Mouse (Mus musculus) brain, embryonic 18.5 days (tissue): Measurements from ENCODE around the gene Tmem102.

Experiments used
- DNase-seq: peaks from one replicate; pipeline ENCODE4 v3.0.0-alpha.2; 2012; ENCODE audit warnings: low read depth, low spot score

Tmem102 gene

GRCm38 (mm10) chr11:69804972-69805909 is at the start of gene Tmem102:
Tmem102 (minus strand) TSS chr11:69805624.
- DNase-seq, result no peak

- no peak for DNase-seq
Observed at GRCm38 (mm10) chr11:69854680-69855079, 49.3 kb upstream of the Tmem102 start.

- no peak for DNase-seq
Observed at GRCm38 (mm10) chr11:69853994-69854393, 48.6 kb upstream of the Tmem102 start.

- no peak for DNase-seq
Observed at GRCm38 (mm10) chr11:69850754-69851153, 45.3 kb upstream of the Tmem102 start.

- DNase-seq, result no peak
Observed at GRCm38 (mm10) chr11:69849884-69850283, 44.5 kb upstream of the Tmem102 start.

- no peak for DNase-seq
Observed at GRCm38 (mm10) chr11:69849128-69849527, 43.7 kb upstream of the Tmem102 start.

- DNase-seq, result no peak
Observed at GRCm38 (mm10) chr11:69848021-69848420, 42.6 kb upstream of the Tmem102 start.

GRCm38 (mm10) chr11:69846738-69847688 is 41.6 kb upstream of the Tmem102 start:
- no peak for DNase-seq

GRCm38 (mm10) chr11:69846198-69846680 is 40.8 kb upstream of the Tmem102 start, which contains the start of gene Plscr3:
Plscr3 (plus strand) TSS chr11:69846376.
- DNase-seq, result peak; percentile 83

- DNase-seq, result no peak
Observed at GRCm38 (mm10) chr11:69838714-69839104, 33.3 kb upstream of the Tmem102 start.

- DNase-seq, result peak; percentile 99
Observed at GRCm38 (mm10) chr11:69837952-69838713, 32.7 kb upstream of the Tmem102 start, which contains the start of gene Tmem256. Tmem256 (plus strand) TSS chr11:69838514.

- no peak for DNase-seq
Observed at GRCm38 (mm10) chr11:69837604-69837951, 32.2 kb upstream of the Tmem102 start, which contains the start of gene Nlgn2. Nlgn2 (minus strand) TSS chr11:69837784.

GRCm38 (mm10) chr11:69836703-69837576 is 31.5 kb upstream of the Tmem102 start:
- DNase-seq, result no peak

GRCm38 (mm10) chr11:69835966-69836335 is 30.5 kb upstream of the Tmem102 start:
- DNase-seq, result no peak

GRCm38 (mm10) chr11:69835326-69835965 is 30.0 kb upstream of the Tmem102 start:
- no peak for DNase-seq

- no peak for DNase-seq
Observed at GRCm38 (mm10) chr11:69834001-69834549, 28.7 kb upstream of the Tmem102 start.

GRCm38 (mm10) chr11:69833554-69833953 is 28.1 kb upstream of the Tmem102 start:
- no peak for DNase-seq

GRCm38 (mm10) chr11:69828832-69829231 is 23.4 kb upstream of the Tmem102 start:
- DNase-seq, result no peak

GRCm38 (mm10) chr11:69823456-69823855 is 18.0 kb upstream of the Tmem102 start:
- no peak for DNase-seq
